Mouse (Mus musculus): ENCODE data around the gene Morc4.

Gene Morc4

GRCm38 (mm10) chrX:139870938-139871791, at the start of gene Morc4:
Gene Morc4, minus strand, starts transcription at chrX:139871677.
- DNase-seq = peak; percentile 62 to 75

GRCm38 (mm10) chrX:139920572-139920971, 49.1 kb upstream of the Morc4 start:
- DNase-seq = no peak

GRCm38 (mm10) chrX:139891387-139891786, 19.9 kb upstream of the Morc4 start:
- DNase-seq = no peak

GRCm38 (mm10) chrX:139883221-139883620, 11.7 kb upstream of the Morc4 start:
- DNase-seq = no peak

- peak; percentile 20 to 34 for DNase-seq
Observed at GRCm38 (mm10) chrX:139877936-139878335, 6.5 kb upstream of the Morc4 start.

- no peak for DNase-seq
Observed at GRCm38 (mm10) chrX:139877105-139877504, 5.6 kb upstream of the Morc4 start.

- peak; percentile 38 to 61 for DNase-seq
Observed at GRCm38 (mm10) chrX:139870300-139870711, 1.2 kb downstream of the Morc4 start.

GRCm38 (mm10) chrX:139859402-139859801, 12.1 kb downstream of the Morc4 start:
- no peak for DNase-seq

GRCm38 (mm10) chrX:139854795-139855194, 16.7 kb downstream of the Morc4 start:
- DNase-seq = no peak

GRCm38 (mm10) chrX:139841091-139841490, 30.4 kb downstream of the Morc4 start:
- DNase-seq = no peak

GRCm38 (mm10) chrX:139839057-139839456, 32.4 kb downstream of the Morc4 start:
- peak; percentile 6 to 7 for DNase-seq

GRCm38 (mm10) chrX:139832464-139832863, 39.0 kb downstream of the Morc4 start:
- peak; percentile 61 for DNase-seq

- DNase-seq = no peak
Observed at GRCm38 (mm10) chrX:139828363-139829092, 42.9 kb downstream of the Morc4 start.

- DNase-seq = no peak
Observed at GRCm38 (mm10) chrX:139826926-139827325, 44.6 kb downstream of the Morc4 start.

GRCm38 (mm10) chrX:139825402-139825801, 46.1 kb downstream of the Morc4 start:
- DNase-seq = no peak

GRCm38 (mm10) chrX:139815201-139815600, 56.3 kb downstream of the Morc4 start:
- DNase-seq = peak in 1 of 2 experiments; percentile 10

- no peak for DNase-seq
Observed at GRCm38 (mm10) chrX:139814018-139814635, 57.4 kb downstream of the Morc4 start.

GRCm38 (mm10) chrX:139813299-139814002, 58.0 kb downstream of the Morc4 start:
- DNase-seq = no peak

GRCm38 (mm10) chrX:139812636-139813298, 58.7 kb downstream of the Morc4 start:
- DNase-seq = peak in 1 of 2 experiments; percentile 9

- peak in 1 of 2 experiments; percentile 8 for DNase-seq
Observed at GRCm38 (mm10) chrX:139808501-139808900, 63.0 kb downstream of the Morc4 start.

GRCm38 (mm10) chrX:139808085-139808484, 63.4 kb downstream of the Morc4 start:
- DNase-seq = peak; percentile 15 to 47

- DNase-seq = no peak
Observed at GRCm38 (mm10) chrX:139807391-139807790, 64.1 kb downstream of the Morc4 start.
